ENCODE assay signal across 26 mouse cellular contexts in the genomic region with DNA sequence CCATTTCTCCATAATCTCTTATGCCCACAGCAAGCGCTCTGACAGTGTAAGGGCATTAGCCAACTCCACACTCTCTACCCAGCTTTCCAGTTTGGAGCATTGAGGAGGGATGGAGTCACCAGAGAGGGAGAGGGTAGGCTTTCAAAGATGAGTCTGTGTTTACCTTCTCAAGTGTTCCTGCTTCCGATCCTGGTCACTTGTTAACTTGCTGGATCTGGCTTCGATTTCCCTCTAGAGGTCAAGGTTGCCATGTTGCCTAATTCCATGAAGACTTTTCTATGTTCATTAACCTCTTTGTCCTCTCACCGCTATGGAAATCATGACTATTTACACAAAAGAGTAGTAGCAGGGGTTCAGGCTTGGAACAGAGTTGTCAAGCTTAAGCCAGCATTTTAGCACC. TPM values are rescaled to one million over a fixed set of nuclear protein-coding genes. Genes with fewer than 3 reads are reported as not detected.
"Had no signal": no experiment of that assay in that cellular context is flagged by ENCODE, and none has a peak within 500 bp of the region (broad histone marks: within the 10 kb centered on the region; RNA-seq: fewer than 3 reads in every experiment).

No protein-coding gene starts in this region.

- ATAC-seq: intestine, embryonic 15.5 days; lung, postnatal 0 days; midbrain, embryonic 13.5 days; midbrain, embryonic 16.5 days had no signal

- H3K4me1 ChIP-seq: intestine, embryonic 15.5 days; limb, embryonic 15.5 days; stomach, embryonic 15.5 days had no signal

- H3K4me2 ChIP-seq: intestine, embryonic 15.5 days; limb, embryonic 12.5 days; limb, embryonic 15.5 days; lung, embryonic 14.5 days; midbrain, embryonic 13.5 days; neural tube, embryonic 13.5 days; stomach, embryonic 15.5 days had no signal

- DNase-seq: kidney, adult 11 months; kidney, postnatal 10 days; kidney, postnatal 4 days; left cerebral cortex, postnatal 4 days; lung, embryonic 14.5 days; retina, postnatal 1 day; right cerebral cortex, postnatal 25 days; spleen, adult 18-20 months; thymus, postnatal 4 days had no signal

- H3K9me3 ChIP-seq: intestine, embryonic 15.5 days; limb, embryonic 12.5 days; limb, embryonic 15.5 days; midbrain, embryonic 10.5 days; midbrain, embryonic 13.5 days; neural tube, embryonic 13.5 days; stomach, embryonic 15.5 days had no signal

- H3K27me3 ChIP-seq: intestine, embryonic 15.5 days; limb, embryonic 12.5 days; limb, embryonic 15.5 days; midbrain, embryonic 13.5 days; neural tube, embryonic 13.5 days; stomach, embryonic 15.5 days had no signal

- H3K27ac ChIP-seq: intestine, embryonic 15.5 days; limb, embryonic 12.5 days; limb, embryonic 15.5 days; macrophage; midbrain, embryonic 10.5 days; midbrain, embryonic 13.5 days; neural tube, embryonic 13.5 days; stomach, embryonic 15.5 days had no signal

- H3K4me3 ChIP-seq: intestine, embryonic 15.5 days; limb, embryonic 12.5 days; limb, embryonic 15.5 days; megakaryocyte, embryonic 14.5 days; midbrain, embryonic 10.5 days; midbrain, embryonic 13.5 days; myocyte; neural tube, embryonic 13.5 days; stomach, embryonic 15.5 days had no signal

- H3K36me3 ChIP-seq: intestine, embryonic 15.5 days; limb, embryonic 12.5 days; limb, embryonic 15.5 days; midbrain, embryonic 10.5 days; midbrain, embryonic 13.5 days; neural tube, embryonic 13.5 days; stomach, embryonic 15.5 days had no signal

- H3K9ac ChIP-seq: intestine, embryonic 15.5 days; limb, embryonic 12.5 days; limb, embryonic 15.5 days; lung, embryonic 14.5 days; midbrain, embryonic 13.5 days; neural tube, embryonic 13.5 days; stomach, embryonic 15.5 days had no signal

RNA-seq across cellular contexts. Expression of a gene that starts 1.9 kb away (rescaled TPM):
- total RNA-seq: layer of hippocampus, adult 18-20 months; layer of hippocampus, postnatal 14 days; left cerebral cortex, postnatal 14 days; neutrophil, adult 5-6 weeks had no signal
- polyA plus RNA-seq: kidney, embryonic 14.5 days; limb, embryonic 12.5 days; macrophage; midbrain, embryonic 10.5 days; midbrain, embryonic 16.5 days; myocyte had no signal
